Mouse (Mus musculus) forebrain, embryonic 10.5 days (tissue): ENCODE results near the gene Fos. TPM values are rescaled to one million over a fixed set of nuclear protein-coding genes. Genes with fewer than 3 reads are reported as not detected.

Experiments
- DNase-seq: peaks from one replicate; pipeline ENCODE4 v3.0.0-alpha.2; 2017; ENCODE audit warnings: low spot score; ENCODE audit errors: extremely low spot score
- H3K27ac ChIP-seq: fragments of 300-500 bp; sonication (generic); 2 replicates; pipeline ENCODE4 v1.5.1; 2016; ENCODE audit warnings: mild to moderate bottlenecking
- H3K27me3 ChIP-seq: fragments of 300-500 bp; sonication (generic); 2 replicates; pipeline ENCODE4 v1.6.1; 2016; ENCODE audit warnings: mild to moderate bottlenecking; ENCODE audit not compliant: poor library complexity, severe bottlenecking
- H3K36me3 ChIP-seq: fragments of 300-500 bp; sonication (generic); replicated peaks from 2 replicates; pipeline ENCODE4 v1.6.1; 2016; ENCODE audit warnings: mild to moderate bottlenecking, moderate library complexity
- H3K4me1 ChIP-seq: fragments of 300-500 bp; sonication (generic); 2 replicates; pipeline ENCODE4 v1.6.1; 2016
- H3K4me3 ChIP-seq: fragments of 300-500 bp; sonication (generic); 2 replicates; pipeline ENCODE4 v1.5.1; 2016; ENCODE audit warnings: mild to moderate bottlenecking, moderate library complexity
- H3K9me3 ChIP-seq: fragments of 300-500 bp; sonication (generic); 2 replicates; pipeline ENCODE4 v1.6.1; 2016; ENCODE audit warnings: mild to moderate bottlenecking, moderate library complexity
- WGBS: fragments of 180-500 bp; shearing (Covaris S2); methylation state at CpG from one replicate; pipeline ENCODE4 v1.1.7; 2016; 5-methylcytosine and 5-hydroxymethylcytosine counted together
- polyA plus RNA-seq: library from polyadenylated mRNA; unstranded; fragments of >200 nt; fragmentation: Nextera tagmentation; extraction: Ambion mirVana; gene quantifications from 2 replicates; pipeline ENCODE4 v1.2.1, GENCODE M21; 2016

The Fos gene
- polyA plus RNA-seq, 1 experiment from 2014 or later = 1.2 TPM

GRCm38 (mm10) chr12:85467854-85468253, 5.8 kb upstream of the Fos start:
- no peak for DNase-seq
- Histone ChIP-seq H3K4me3 (no peak overlapping the region), H3K27me3 (peaks cover 28% of the 10 kb centered on the region), H3K27ac (no peak overlapping the region), H3K9me3 (no peaks in the 10 kb centered on the region), H3K4me1 (peaks cover 20% of the 10 kb centered on the region), H3K36me3 (no peaks in the 10 kb centered on the region)
- WGBS = 87% methylated on average over 14 of the region's 14 CpGs

GRCm38 (mm10) chr12:85468666-85469065, 5.0 kb upstream of the Fos start:
- DNase-seq = no peak
- no peaks in the 10 kb centered on the region for H3K9me3 ChIP-seq
- WGBS = 91% methylated on average over 12 of the region's 12 CpGs
- no peak overlapping the region for H3K4me3 ChIP-seq
- H3K27me3 ChIP-seq = peaks cover 30% of the 10 kb centered on the region
- H3K27ac ChIP-seq = no peak overlapping the region
- H3K4me1 ChIP-seq = peaks cover 27% of the 10 kb centered on the region
- no peaks in the 10 kb centered on the region for H3K36me3 ChIP-seq

GRCm38 (mm10) chr12:85471920-85472655, 1.6 kb upstream of the Fos start:
- Histone ChIP-seq H3K4me3 (peak overlapping the region; percentile 59), H3K9me3 (no peaks in the 10 kb centered on the region), H3K27ac (peak overlapping the region; percentile 67), H3K36me3 (no peaks in the 10 kb centered on the region), H3K27me3 (peaks cover 64% of the 10 kb centered on the region), H3K4me1 (peaks cover 55% of the 10 kb centered on the region)
- WGBS = under 1% methylated on average over 42 of the region's 42 CpGs
- peak; percentile 79 for DNase-seq

GRCm38 (mm10) chr12:85472656-85473410, 857 bp upstream of the Fos start:
- H3K36me3 ChIP-seq = no peaks in the 10 kb centered on the region
- peaks cover 70% of the 10 kb centered on the region for H3K27me3 ChIP-seq
- H3K9me3 ChIP-seq = no peaks in the 10 kb centered on the region
- under 1% methylated on average over 23 of the region's 23 CpGs for whole genome bisulfite sequencing
- no peak for DNase-seq
- peaks cover 52% of the 10 kb centered on the region for H3K4me1 ChIP-seq
- peak overlapping the region; percentile 59 for H3K4me3 ChIP-seq
- H3K27ac ChIP-seq = peak overlapping the region; percentile 87

- DNase-seq = peak; percentile 70
- Histone ChIP-seq H3K27me3 (peaks cover 76% of the 10 kb centered on the region), H3K4me1 (peaks cover 56% of the 10 kb centered on the region), H3K27ac (peak overlapping the region; percentile 87; the same call in 1 of the 2 replicates), H3K9me3 (no peaks in the 10 kb centered on the region), H3K36me3 (no peaks in the 10 kb centered on the region), H3K4me3 (peak overlapping the region; percentile 59)
- under 1% methylated on average over 49 of the region's 49 CpGs for whole genome bisulfite sequencing
Observed at GRCm38 (mm10) chr12:85474298-85475231, 875 bp downstream of the Fos start.

- peaks cover 60% of the 10 kb centered on the region for H3K4me1 ChIP-seq
- H3K36me3 ChIP-seq = no peaks in the 10 kb centered on the region
- no peak for DNase-seq
- H3K27me3 ChIP-seq = peaks cover 76% of the 10 kb centered on the region
- WGBS = 4% methylated on average over 15 of the region's 16 CpGs
- no peak overlapping the region for H3K27ac ChIP-seq
- peak overlapping the region; percentile 59 for H3K4me3 ChIP-seq
- H3K9me3 ChIP-seq = no peaks in the 10 kb centered on the region
Observed at GRCm38 (mm10) chr12:85475232-85475919, 1.7 kb downstream of the Fos start.

GRCm38 (mm10) chr12:85475920-85476828, 2.5 kb downstream of the Fos start:
- peaks cover 60% of the 10 kb centered on the region for H3K4me1 ChIP-seq
- H3K9me3 ChIP-seq = no peaks in the 10 kb centered on the region
- WGBS = 30% methylated on average over 23 of the region's 23 CpGs
- no peaks in the 10 kb centered on the region for H3K36me3 ChIP-seq
- DNase-seq = no peak
- peaks cover 68% of the 10 kb centered on the region for H3K27me3 ChIP-seq
- H3K27ac ChIP-seq = no peak overlapping the region
- H3K4me3 ChIP-seq = 0 out of 2 replicates have a peak overlapping the region, but pooled peaks have one; percentile 2

- no peaks in the 10 kb centered on the region for H3K36me3 ChIP-seq
- no peak overlapping the region for H3K27ac ChIP-seq
- H3K4me3 ChIP-seq = no peak overlapping the region
- H3K4me1 ChIP-seq = peaks cover 52% of the 10 kb centered on the region
- no peak for DNase-seq
- no peaks in the 10 kb centered on the region for H3K9me3 ChIP-seq
- 84% methylated on average over 4 of the region's 4 CpGs for WGBS
- peaks cover 58% of the 10 kb centered on the region for H3K27me3 ChIP-seq
Observed at GRCm38 (mm10) chr12:85477219-85477618, 3.5 kb downstream of the Fos start.

GRCm38 (mm10) chr12:85477804-85478203, 4.1 kb downstream of the Fos start:
- DNase-seq = no peak
- no peaks in the 10 kb centered on the region for H3K9me3 ChIP-seq
- 73% methylated on average over 3 of the region's 3 CpGs for WGBS
- no peak overlapping the region for H3K4me3 ChIP-seq
- no peak overlapping the region for H3K27ac ChIP-seq
- H3K27me3 ChIP-seq = peaks cover 52% of the 10 kb centered on the region
- H3K36me3 ChIP-seq = no peaks in the 10 kb centered on the region
- H3K4me1 ChIP-seq = peaks cover 46% of the 10 kb centered on the region

- no peaks in the 10 kb centered on the region for H3K9me3 ChIP-seq
- H3K27me3 ChIP-seq = peaks cover 49% of the 10 kb centered on the region
- no peaks in the 10 kb centered on the region for H3K36me3 ChIP-seq
- WGBS = 84% methylated on average over 7 of the region's 7 CpGs
- no peak for DNase-seq
- no peak overlapping the region for H3K4me3 ChIP-seq
- no peak overlapping the region for H3K27ac ChIP-seq
- peaks cover 37% of the 10 kb centered on the region for H3K4me1 ChIP-seq
Observed at GRCm38 (mm10) chr12:85478696-85479095, 5.0 kb downstream of the Fos start.

GRCm38 (mm10) chr12:85479190-85479589, 5.5 kb downstream of the Fos start:
- H3K27ac ChIP-seq = no peak overlapping the region
- no peak overlapping the region for H3K4me3 ChIP-seq
- no peaks in the 10 kb centered on the region for H3K9me3 ChIP-seq
- DNase-seq = no peak
- no peaks in the 10 kb centered on the region for H3K36me3 ChIP-seq
- WGBS = 61% methylated on average over 3 of the region's 3 CpGs
- peaks cover 44% of the 10 kb centered on the region for H3K27me3 ChIP-seq
- H3K4me1 ChIP-seq = peaks cover 32% of the 10 kb centered on the region
